Mouse (Mus musculus) midbrain, postnatal 0 days (tissue): Measurements from ENCODE around the gene Oxnad1. TPM values are rescaled to one million over a fixed set of nuclear protein-coding genes. Genes with fewer than 3 reads are reported as not detected.
"Not testable (repeated sequence)": the region's sequence is repeated elsewhere in the genome, so short reads cannot be mapped to it uniquely, and the experiment has no call there.

Experiments used
- ATAC-seq: fragments of 200-750 bp; cut with Nextera tagmentation; 2 replicates; pipeline ENCODE4 v1.8.0; 2017; ENCODE audit warnings: moderate number of reproducible peaks, mild to moderate bottlenecking, moderate TSS enrichment, moderate library complexity; ENCODE audit not compliant: low FRiP score
- DNase-seq: peaks from one replicate; pipeline ENCODE4 v3.0.0-alpha.2; 2015; ENCODE audit warnings: low spot score
- H3K27ac ChIP-seq: fragments of 300-500 bp; sonication (generic); 2 replicates; pipeline ENCODE4 v1.5.1; 2014; ENCODE audit warnings: low read depth, mild to moderate bottlenecking, low read length, mixed read lengths
- H3K27me3 ChIP-seq: fragments of 300-500 bp; sonication (generic); 2 replicates; pipeline ENCODE4 v1.6.1; 2014; ENCODE audit warnings: low read length, control low read depth, mixed read lengths; ENCODE audit not compliant: insufficient read depth
- H3K36me3 ChIP-seq: fragments of 300-500 bp; sonication (generic); 2 replicates; pipeline ENCODE4 v1.6.1; 2014; ENCODE audit warnings: low read length, control low read depth, mixed read lengths; ENCODE audit not compliant: insufficient read depth
- H3K4me1 ChIP-seq: fragments of 300-500 bp; sonication (generic); 2 replicates; pipeline ENCODE4 v1.6.1; 2014; ENCODE audit warnings: mild to moderate bottlenecking, control low read depth, antibody characterized with exemption, low read length, mixed read lengths; ENCODE audit not compliant: insufficient read depth
- H3K4me2 ChIP-seq: fragments of 300-500 bp; sonication (generic); 2 replicates; pipeline ENCODE4 v1.6.1; 2014; ENCODE audit warnings: low read depth, mild to moderate bottlenecking, low read length, mixed read lengths; ENCODE audit not compliant: poor library complexity, severe bottlenecking
- H3K4me3 ChIP-seq: fragments of 300-500 bp; sonication (generic); 2 replicates; pipeline ENCODE4 v1.5.1; 2014; ENCODE audit warnings: low read depth, mild to moderate bottlenecking, low read length, moderate library complexity
- H3K9ac ChIP-seq: fragments of 300-500 bp; sonication (generic); replicated peaks from 2 replicates; pipeline ENCODE4 v1.6.1; 2014; ENCODE audit warnings: mild to moderate bottlenecking, low read length, moderate library complexity, mixed read lengths; ENCODE audit not compliant: poor library complexity, severe bottlenecking
- H3K9me3 ChIP-seq: fragments of 300-500 bp; sonication (generic); 2 replicates; pipeline ENCODE4 v1.6.1; 2016; ENCODE audit warnings: low read length, control low read depth
- CTCF ChIP-seq: IDR thresholded peaks from 2 replicates; pipeline ENCODE4 v1.5.1; 2016; ENCODE audit warnings: antibody characterized with exemption, mild to moderate bottlenecking
- WGBS: fragments of 180-500 bp; shearing (Covaris S2); extraction: QIAGEN DNeasy Blood & Tissue Kit; methylation state at CpG from one replicate; pipeline ENCODE4 v1.1.7; 2014; 5-methylcytosine and 5-hydroxymethylcytosine counted together
- polyA plus RNA-seq: library from polyadenylated mRNA; unstranded; fragments of >200 nt; fragmentation: Nextera tagmentation; extraction: Ambion mirVana; gene quantifications from 2 replicates; pipeline ENCODE4 v1.2.1, GENCODE M21; 2015
- total RNA-seq: library from RNA; depleted of rRNA; stranded (reverse); fragments of >200 nt; gene quantifications from 2 replicates; pipeline ENCODE4 v1.2.3, GENCODE M21; 2014

The Oxnad1 gene
- total and polyA plus RNA-seq, 2 experiments from 2014 or later = 17.8 to 22.6 TPM

GRCm38 (mm10) chr14:32128409-32128808 is 43.2 kb downstream of the Oxnad1 start:
- ATAC-seq = no peak
- Histone ChIP-seq H3K4me3 (no peak overlapping the region), H3K9me3 (no peaks in the 10 kb centered on the region), H3K27ac (no peak overlapping the region), H3K9ac (no peak overlapping the region), H3K36me3 (no peaks in the 10 kb centered on the region), H3K4me2 (no peak overlapping the region), H3K4me1 (no peaks in the 10 kb centered on the region), H3K27me3 (no peaks in the 10 kb centered on the region)
- DNase-seq = no peak
- no peak for TF ChIP-seq CTCF
- 85% methylated on average over 5 of the region's 5 CpGs for WGBS

- DNase-seq (no peak), ATAC-seq (no peak)
- no peak overlapping the region for H3K4me3 ChIP-seq
- H3K9me3 ChIP-seq = no peaks in the 10 kb centered on the region
- no peaks in the 10 kb centered on the region for H3K27me3 ChIP-seq
- H3K4me2 ChIP-seq = no peak overlapping the region
- TF ChIP-seq CTCF = no peak
- H3K36me3 ChIP-seq = no peaks in the 10 kb centered on the region
- 86% methylated on average over 4 of the region's 4 CpGs for WGBS
- no peaks in the 10 kb centered on the region for H3K4me1 ChIP-seq
- H3K9ac ChIP-seq = no peak overlapping the region
- H3K27ac ChIP-seq = no peak overlapping the region
Measured at GRCm38 (mm10) chr14:32131836-32132235, 46.7 kb downstream of the Oxnad1 start.

GRCm38 (mm10) chr14:32134293-32134692 is 49.1 kb downstream of the Oxnad1 start:
- Histone ChIP-seq H3K4me1 (no peaks in the 10 kb centered on the region), H3K27me3 (no peaks in the 10 kb centered on the region), H3K9me3 (no peaks in the 10 kb centered on the region), H3K4me3 (no peak overlapping the region), H3K27ac (no peak overlapping the region), H3K4me2 (no peak overlapping the region), H3K36me3 (no peaks in the 10 kb centered on the region), H3K9ac (no peak overlapping the region)
- ATAC-seq = no peak
- no peak for TF ChIP-seq CTCF
- no peak for DNase-seq
- 75% methylated on average over 2 of the region's 2 CpGs for WGBS

GRCm38 (mm10) chr14:32136467-32136866 is 51.3 kb downstream of the Oxnad1 start:
- 75% methylated on average over 3 of the region's 3 CpGs for WGBS
- not testable (repeated sequence) for H3K36me3 ChIP-seq, DNase-seq, H3K4me1 ChIP-seq, H3K4me2 ChIP-seq, H3K4me3 ChIP-seq, H3K9ac ChIP-seq, H3K9me3 ChIP-seq, H3K27me3 ChIP-seq, ATAC-seq, H3K27ac ChIP-seq

GRCm38 (mm10) chr14:32140359-32140965 is 55.3 kb downstream of the Oxnad1 start:
- Histone ChIP-seq H3K27me3 (no peaks in the 10 kb centered on the region), H3K36me3 (no peaks in the 10 kb centered on the region), H3K4me3 (no peak overlapping the region), H3K27ac (no peak overlapping the region), H3K9ac (no peak overlapping the region), H3K4me2 (no peak overlapping the region), H3K4me1 (no peaks in the 10 kb centered on the region), H3K9me3 (no peaks in the 10 kb centered on the region)
- ATAC-seq (no peak), DNase-seq (no peak)
- WGBS = 75% methylated on average over 5 of the region's 5 CpGs
- no peak for TF ChIP-seq CTCF

- TF ChIP-seq CTCF = no peak
Measured at GRCm38 (mm10) chr14:32141723-32142122, 56.5 kb downstream of the Oxnad1 start, which contains the start of gene Msmb. Gene Msmb, plus strand, starts transcription at chr14:32142023.

More at GRCm38 (mm10) chr14:32141723-32142122, 56.5 kb downstream of the Oxnad1 start, which contains the start of gene Msmb:
- ATAC-seq = no peak
- no peaks in the 10 kb centered on the region for H3K36me3 ChIP-seq
- no peak within 1 kb of the TSS for H3K4me2 ChIP-seq
- no peak within 1 kb of the TSS for H3K4me3 ChIP-seq
- no peaks in the 10 kb centered on the region for H3K4me1 ChIP-seq
- no peak for DNase-seq
- no peaks in the 10 kb centered on the region for H3K27me3 ChIP-seq
- H3K9me3 ChIP-seq = no peaks in the 10 kb centered on the region
- H3K27ac ChIP-seq = no peak within 1 kb of the TSS
- H3K9ac ChIP-seq = no peak within 1 kb of the TSS
- WGBS = 88% methylated on average over 5 of the region's 5 CpGs
